Mouse (Mus musculus) liver, embryonic 14.5 days (tissue): ENCODE data around the gene Pak3. TPM values are rescaled to one million over a fixed set of nuclear protein-coding genes. Genes with fewer than 3 reads are reported as not detected.

Experiments used
- ATAC-seq: fragments of 200-750 bp; cut with Nextera tagmentation; 2 replicates; pipeline ENCODE4 v1.8.0; 2017; ENCODE audit warnings: moderate number of reproducible peaks, mild to moderate bottlenecking, moderate library complexity; ENCODE audit not compliant: insufficient read depth
- DNase-seq, 3 experiments: peaks; one replicate each; pipeline ENCODE4 v3.0.0-alpha.2; 2012 to 2013; ENCODE audit warnings: low read depth in 3 of 3, low spot score in 3 of 3
- H3K27ac ChIP-seq: fragments of 300-500 bp; sonication (generic); 2 replicates; pipeline ENCODE4 v1.5.1; 2014; ENCODE audit warnings: moderate library complexity, mild to moderate bottlenecking, control low read depth, inconsistent platforms
- H3K27me3 ChIP-seq: fragments of 300-500 bp; sonication (generic); 2 replicates; pipeline ENCODE4 v1.6.1; 2014; ENCODE audit warnings: mild to moderate bottlenecking, low read length, moderate library complexity; ENCODE audit not compliant: control insufficient read depth, insufficient read depth
- H3K36me3 ChIP-seq: fragments of 300-500 bp; sonication (generic); replicated peaks from 2 replicates; pipeline ENCODE4 v1.6.1; 2014; ENCODE audit warnings: low read depth; ENCODE audit not compliant: control insufficient read depth, insufficient read depth
- H3K4me1 ChIP-seq, 2 experiments: fragments of 200-500 bp in 1 of 2; fragments of 300-500 bp in 1 of 2; sonication (generic) in 1 of 2; replicated peaks; 2 replicates each; pipeline ENCODE4 v1.6.1; 2012 to 2014; ENCODE audit warnings: antibody characterized with exemption in 1 of 2, inconsistent platforms in 1 of 2, low read length in 1 of 2; ENCODE audit not compliant: control insufficient read depth in 2 of 2, insufficient read depth in 2 of 2
- H3K4me2 ChIP-seq: fragments of 300-500 bp; sonication (generic); 2 replicates; pipeline ENCODE4 v1.6.1; 2014; ENCODE audit warnings: low read depth, mild to moderate bottlenecking, control low read depth, moderate library complexity
- H3K4me3 ChIP-seq, 2 experiments: fragments of 200-500 bp in 1 of 2; fragments of 300-500 bp in 1 of 2; sonication (generic) in 1 of 2; 2 replicates each; pipeline ENCODE4 v1.5.1; 2012 to 2014; ENCODE audit warnings: low read depth in 2 of 2, low read length in 2 of 2, mild to moderate bottlenecking in 2 of 2, control low read depth in 1 of 2, inconsistent platforms in 1 of 2, moderate library complexity in 1 of 2; ENCODE audit not compliant: insufficient read depth in 1 of 2
- H3K9ac ChIP-seq: fragments of 300-500 bp; sonication (generic); replicated peaks from 2 replicates; pipeline ENCODE4 v1.6.1; 2014; ENCODE audit warnings: mild to moderate bottlenecking, control low read depth, moderate library complexity
- H3K9me3 ChIP-seq: fragments of 300-500 bp; sonication (generic); 2 replicates; pipeline ENCODE4 v1.6.1; 2016; ENCODE audit warnings: low read length, mixed read lengths; ENCODE audit not compliant: control insufficient read depth
- CTCF ChIP-seq: IDR thresholded peaks from 2 replicates; pipeline ENCODE4 v1.5.1; 2016; ENCODE audit warnings: antibody characterized with exemption, low read depth, control low read depth
- EP300 ChIP-seq: IDR thresholded peaks from 2 replicates; pipeline ENCODE4 v1.6.1; 2016; ENCODE audit warnings: antibody characterized with exemption, low read depth
- WGBS: fragments of 180-500 bp; shearing (Covaris S2); extraction: QIAGEN DNeasy Blood & Tissue Kit; methylation state at CpG from one replicate; pipeline ENCODE4 v1.1.7; 2014; ENCODE audit not compliant: insufficient replicate concordance; 5-methylcytosine and 5-hydroxymethylcytosine counted together
- polyA plus RNA-seq, 2 experiments: library from polyadenylated mRNA; depleted of rRNA in 1 of 2; stranded (reverse) in 1 of 2; unstranded in 1 of 2; fragments of >200 nt; fragmentation: Nextera tagmentation in 1 of 2; extraction: Ambion mirVana in 1 of 2; gene quantifications; 2 replicates each; pipeline versions ENCODE4 v1.2.1 to v1.2.3; 2012 to 2014

The Pak3 gene
- polyA plus RNA-seq, 2 experiments, result 0.01 to 0.10 TPM

- Histone ChIP-seq H3K9me3 (no peaks in the 10 kb centered on the region), H3K27me3 (no peaks in the 10 kb centered on the region), H3K36me3 (no peaks in the 10 kb centered on the region), H3K4me3 (no peak overlapping the region), H3K4me1 (no peaks in the 10 kb centered on the region), H3K9ac (no peak overlapping the region), H3K4me2 (no peak overlapping the region), H3K27ac (no peak overlapping the region)
- WGBS, result 69% methylated on average over 5 of the region's 5 CpGs
- TF ChIP-seq CTCF, result no peak
- TF ChIP-seq EP300, result no peak
- DNase-seq, result no peak
- no peak for ATAC-seq
Observed at GRCm38 (mm10) chrX:143627767-143628166, 109.4 kb downstream of the Pak3 start.

DNA sequence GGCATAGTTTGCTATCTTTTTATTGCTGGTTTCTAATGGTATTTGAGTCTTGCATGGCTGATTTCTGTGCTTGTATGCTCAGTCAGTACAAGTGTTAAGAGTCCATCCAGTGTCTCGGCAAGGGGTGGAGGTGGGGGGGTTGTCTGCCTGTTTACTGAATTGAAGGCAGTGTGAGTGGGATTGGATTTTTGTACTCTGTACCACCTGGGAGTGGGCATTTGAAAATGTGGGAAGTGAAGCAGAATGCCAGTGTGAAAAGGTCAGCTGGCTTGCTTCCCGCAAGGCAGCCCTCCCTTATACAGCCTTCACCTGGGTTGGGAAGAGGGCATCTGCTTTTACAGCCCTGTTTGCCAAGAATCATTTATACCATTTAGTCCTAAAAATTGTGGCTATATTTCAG, 125.5 kb downstream of the Pak3 start:
- H3K27ac ChIP-seq, result no peak overlapping the region
- DNase-seq (no peak), ATAC-seq (no peak)
- H3K4me2 ChIP-seq, result no peak overlapping the region
- H3K27me3 ChIP-seq, result no peaks in the 10 kb centered on the region; the same call in 1 of the 2 replicates
- TF ChIP-seq CTCF (no peak), EP300 (no peak)
- H3K4me1 ChIP-seq, result no peaks in the 10 kb centered on the region
- no peaks in the 10 kb centered on the region for H3K36me3 ChIP-seq
- WGBS, result 73% methylated on average over 2 of the region's 2 CpGs
- H3K9ac ChIP-seq, result no peak overlapping the region
- no peak overlapping the region for H3K4me3 ChIP-seq
- H3K9me3 ChIP-seq, result no peaks in the 10 kb centered on the region

DNA sequence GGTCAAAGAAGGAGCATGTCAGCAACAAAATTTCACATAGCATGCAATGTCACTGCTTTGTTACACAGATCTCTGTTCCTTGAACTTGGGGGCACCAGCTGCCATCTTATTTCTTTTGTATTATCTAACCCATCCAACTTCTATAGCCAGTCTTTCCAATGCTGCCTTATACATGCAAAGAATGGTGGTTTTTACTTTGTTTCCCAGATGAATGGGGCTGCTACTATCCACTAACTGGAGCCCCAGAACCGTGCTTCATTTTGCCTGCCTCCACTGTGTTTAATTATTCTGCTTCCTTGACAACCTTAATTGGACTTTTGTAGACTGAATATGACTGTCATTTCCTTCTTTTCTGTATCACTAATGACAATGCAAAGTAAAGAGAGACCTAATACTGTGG, 126.4 kb downstream of the Pak3 start:
- ATAC-seq, result no peak
- Histone ChIP-seq H3K9ac (no peak overlapping the region), H3K27me3 (no peaks in the 10 kb centered on the region; the same call in 1 of the 2 replicates), H3K27ac (no peak overlapping the region), H3K9me3 (no peaks in the 10 kb centered on the region), H3K4me1 (no peaks in the 10 kb centered on the region), H3K4me3 (no peak overlapping the region), H3K36me3 (no peaks in the 10 kb centered on the region), H3K4me2 (no peak overlapping the region)
- no peak for DNase-seq
- 34% methylated on average over 1 of the region's 1 CpGs for WGBS
- TF ChIP-seq EP300 (no peak), CTCF (no peak)

GRCm38 (mm10) chrX:143654308-143655176, 136.2 kb downstream of the Pak3 start:
- no peaks in the 10 kb centered on the region for H3K4me1 ChIP-seq
- no peak overlapping the region for H3K9ac ChIP-seq
- no peaks in the 10 kb centered on the region for H3K9me3 ChIP-seq
- DNase-seq (no peak), ATAC-seq (no peak)
- no peak overlapping the region for H3K27ac ChIP-seq
- no peak overlapping the region for H3K4me2 ChIP-seq
- no peak overlapping the region for H3K4me3 ChIP-seq
- H3K36me3 ChIP-seq, result no peaks in the 10 kb centered on the region
- WGBS, result 31% methylated on average over 9 of the region's 9 CpGs
- no peaks in the 10 kb centered on the region for H3K27me3 ChIP-seq
- TF ChIP-seq EP300 (no peak), CTCF (no peak)

- ATAC-seq, result no peak
- no peak for TF ChIP-seq CTCF
- TF ChIP-seq EP300, result no peak
- 33% methylated on average over 3 of the region's 3 CpGs for WGBS
- no peaks in the 10 kb centered on the region for H3K27me3 ChIP-seq
- no peak for DNase-seq
- H3K4me1 ChIP-seq, result no peaks in the 10 kb centered on the region
- no peaks in the 10 kb centered on the region for H3K9me3 ChIP-seq
- no peaks in the 10 kb centered on the region for H3K36me3 ChIP-seq
- H3K4me3 ChIP-seq, result no peak overlapping the region
- H3K9ac ChIP-seq, result no peak overlapping the region
- no peak overlapping the region for H3K27ac ChIP-seq
- H3K4me2 ChIP-seq, result no peak overlapping the region
Observed at GRCm38 (mm10) chrX:143655177-143655492, 136.7 kb downstream of the Pak3 start.
